Mouse (Mus musculus) small intestine, adult 2 months (tissue): ENCODE results near the gene Tctn3.

ENCODE experiments used
- CTCF ChIP-seq: fragments of 200-500 bp; IDR thresholded peaks from 2 replicates; pipeline ENCODE4 v1.5.1; 2012; ENCODE audit warnings: low read depth, mild to moderate bottlenecking, control low read depth, inconsistent platforms, low read length, moderate library complexity, mixed read lengths; ENCODE audit not compliant: insufficient replicate concordance, insufficient read length; ENCODE audit errors: extremely low read depth
- POLR2A ChIP-seq: fragments of 200-500 bp; IDR thresholded peaks from 2 replicates; pipeline ENCODE4 v1.6.1; 2012; ENCODE audit warnings: low read depth, mild to moderate bottlenecking, control low read depth, inconsistent platforms, low read length, moderate library complexity

- no peak for TF ChIP-seq CTCF
- TF ChIP-seq POLR2A, result no peak
Measured at GRCm38 (mm10) chr19:40616021-40616420, 4.0 kb upstream of the Tctn3 start.
